Mouse (Mus musculus) midbrain, embryonic 11.5 days (tissue): ENCODE measurements around the gene Ift43. TPM values are rescaled to one million over a fixed set of nuclear protein-coding genes. Genes with fewer than 3 reads are reported as not detected.
A peak's percentile ranks its signal among the peaks of the same experiment; 100 is the strongest.

Experiments used
- ATAC-seq: fragments of 200-750 bp; cut with Nextera tagmentation; 2 replicates; pipeline ENCODE4 v1.8.0; 2017; ENCODE audit warnings: moderate TSS enrichment, moderate library complexity; ENCODE audit not compliant: low FRiP score
- DNase-seq: peaks from one replicate; pipeline ENCODE4 v3.0.0; 2015; ENCODE audit warnings: low spot score; ENCODE audit errors: missing footprints
- H3K27ac ChIP-seq: fragments of 300-500 bp; sonication (generic); 2 replicates; pipeline ENCODE4 v1.5.1; 2014; ENCODE audit warnings: low read depth, low read length
- H3K27me3 ChIP-seq: fragments of 300-500 bp; sonication (generic); 2 replicates; pipeline ENCODE4 v1.6.1; 2014; ENCODE audit warnings: mild to moderate bottlenecking, low read length, moderate library complexity, mixed read lengths; ENCODE audit not compliant: control insufficient read depth, insufficient read depth
- H3K36me3 ChIP-seq: fragments of 300-500 bp; sonication (generic); 2 replicates; pipeline ENCODE4 v1.6.1; 2014; ENCODE audit warnings: mild to moderate bottlenecking, low read length, moderate library complexity, mixed read lengths; ENCODE audit not compliant: control insufficient read depth, insufficient read depth
- H3K4me1 ChIP-seq: fragments of 300-500 bp; sonication (generic); 2 replicates; pipeline ENCODE4 v1.6.1; 2014; ENCODE audit warnings: low read length; ENCODE audit not compliant: control insufficient read depth, insufficient read depth
- H3K4me2 ChIP-seq: fragments of 300-500 bp; sonication (generic); 2 replicates; pipeline ENCODE4 v1.6.1; 2014; ENCODE audit warnings: mild to moderate bottlenecking, moderate library complexity
- H3K4me3 ChIP-seq: fragments of 300-500 bp; sonication (generic); 2 replicates; pipeline ENCODE4 v1.5.1; 2014; ENCODE audit warnings: low read depth, low read length
- H3K9ac ChIP-seq: fragments of 300-500 bp; sonication (generic); 2 replicates; pipeline ENCODE4 v1.6.1; 2014; ENCODE audit warnings: low read length
- H3K9me3 ChIP-seq: fragments of 300-500 bp; sonication (generic); 2 replicates; pipeline ENCODE4 v1.6.1; 2016; ENCODE audit warnings: low read length; ENCODE audit not compliant: control insufficient read depth
- WGBS: fragments of 180-500 bp; shearing (Covaris S2); extraction: QIAGEN DNeasy Blood & Tissue Kit; methylation state at CpG from one replicate; pipeline ENCODE4 v1.1.7; 2014; 5-methylcytosine and 5-hydroxymethylcytosine counted together
- polyA plus RNA-seq: library from polyadenylated mRNA; unstranded; fragments of >200 nt; fragmentation: Nextera tagmentation; extraction: Ambion mirVana; gene quantifications from 2 replicates; pipeline ENCODE4 v1.2.1, GENCODE M21; 2014

Ift43 gene
- polyA plus RNA-seq, 1 experiment from 2014 or later, result 95.4 TPM

DNA sequence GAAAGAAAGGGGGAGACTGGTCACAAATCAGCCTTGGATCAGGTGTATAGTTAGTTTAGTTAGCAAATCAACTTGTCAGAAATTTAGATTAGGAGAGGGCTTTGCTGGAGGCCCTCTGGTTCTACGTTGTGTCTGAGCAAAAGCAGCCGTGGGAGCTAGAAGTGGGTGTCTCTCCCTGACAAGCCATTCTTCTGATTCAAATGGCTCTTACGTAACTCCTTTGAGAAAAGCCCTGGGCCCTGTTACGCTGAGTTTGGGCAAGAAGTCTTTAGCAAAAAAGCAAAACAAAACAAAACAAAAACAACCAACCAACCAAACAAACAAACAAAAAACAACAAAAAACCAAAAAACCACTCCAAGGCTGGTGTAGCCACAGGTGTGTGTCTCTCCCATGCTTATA lies 8.4 kb downstream of the Ift43 start:
- Histone ChIP-seq H3K36me3 (no peaks in the 10 kb centered on the region; the same call in 1 of the 2 replicates), H3K4me1 (peaks cover 17% of the 10 kb centered on the region), H3K4me3 (no peak overlapping the region), H3K9me3 (no peaks in the 10 kb centered on the region), H3K9ac (no peak overlapping the region), H3K27ac (no peak overlapping the region), H3K4me2 (no peak overlapping the region), H3K27me3 (no peaks in the 10 kb centered on the region)
- 61% methylated on average over 4 of the region's 4 CpGs for WGBS
- ATAC-seq, result no peak
- DNase-seq, result peak; percentile 73

- peak overlapping the region; percentile 8; the same call in 1 of the 2 replicates for H3K4me2 ChIP-seq
- H3K27me3 ChIP-seq, result no peaks in the 10 kb centered on the region
- H3K9me3 ChIP-seq, result no peaks in the 10 kb centered on the region
- DNase-seq (peak; percentile 79), ATAC-seq (no peak)
- H3K4me1 ChIP-seq, result peaks cover 17% of the 10 kb centered on the region
- no peak overlapping the region; the same call in 1 of the 2 replicates for H3K27ac ChIP-seq
- WGBS, result 23% methylated on average over 18 of the region's 18 CpGs
- no peak overlapping the region for H3K9ac ChIP-seq
- H3K4me3 ChIP-seq, result no peak overlapping the region
- no peaks in the 10 kb centered on the region for H3K36me3 ChIP-seq
Measured at GRCm38 (mm10) chr12:86091601-86092132, 9.3 kb downstream of the Ift43 start.

DNA sequence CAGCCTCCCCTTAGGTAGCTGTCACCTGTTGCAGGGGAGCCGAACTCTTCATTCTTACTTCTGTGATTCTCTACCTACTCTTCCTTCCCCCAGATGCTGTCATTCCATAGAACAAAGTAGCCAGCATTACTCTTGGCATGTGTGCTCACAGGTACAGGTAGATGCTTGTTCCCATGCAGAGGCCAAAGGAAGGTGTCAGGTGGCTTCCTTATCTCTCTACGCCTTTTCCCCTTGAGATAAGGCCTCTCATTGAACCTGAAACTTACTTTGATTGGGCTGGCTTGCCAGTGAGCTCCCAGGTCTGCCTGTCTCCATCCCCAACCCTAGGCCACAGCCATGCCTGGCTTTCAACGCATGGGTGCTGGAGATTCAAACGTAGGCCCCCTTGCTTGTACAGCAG lies 11.7 kb downstream of the Ift43 start:
- Histone ChIP-seq H3K36me3 (no peaks in the 10 kb centered on the region), H3K9me3 (no peaks in the 10 kb centered on the region), H3K9ac (no peak overlapping the region), H3K27ac (no peak overlapping the region), H3K4me1 (peaks cover 17% of the 10 kb centered on the region), H3K4me2 (no peak overlapping the region), H3K27me3 (no peaks in the 10 kb centered on the region), H3K4me3 (no peak overlapping the region)
- WGBS, result 92% methylated on average over 4 of the region's 4 CpGs
- DNase-seq (peak; percentile 37), ATAC-seq (no peak)

DNA sequence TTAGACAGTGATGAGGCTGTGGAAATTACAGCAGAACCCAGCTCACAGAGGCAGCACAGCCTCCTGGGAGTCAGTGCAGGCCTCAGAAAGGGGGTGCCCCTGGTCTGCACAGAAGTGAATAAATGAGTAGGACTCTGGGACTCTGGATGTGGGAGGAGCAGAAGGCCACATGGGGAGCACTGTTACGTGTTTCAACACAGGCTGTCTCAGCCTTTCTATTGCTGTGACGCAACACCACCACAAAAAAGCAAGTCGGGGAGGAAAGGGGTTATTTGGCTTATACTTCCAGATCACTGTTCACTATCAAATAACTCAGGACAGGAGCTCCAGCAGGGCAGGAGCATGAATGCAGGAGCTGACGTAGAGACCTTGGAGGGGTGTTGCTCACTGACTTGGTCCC lies 13.5 kb downstream of the Ift43 start:
- H3K4me3 ChIP-seq, result no peak overlapping the region
- no peak overlapping the region for H3K9ac ChIP-seq
- DNase-seq (no peak), ATAC-seq (no peak)
- 83% methylated on average over 4 of the region's 4 CpGs for WGBS
- no peaks in the 10 kb centered on the region for H3K36me3 ChIP-seq
- no peak overlapping the region for H3K27ac ChIP-seq
- H3K4me2 ChIP-seq, result no peak overlapping the region
- peaks cover 17% of the 10 kb centered on the region for H3K4me1 ChIP-seq
- no peaks in the 10 kb centered on the region for H3K27me3 ChIP-seq
- H3K9me3 ChIP-seq, result no peaks in the 10 kb centered on the region

DNA sequence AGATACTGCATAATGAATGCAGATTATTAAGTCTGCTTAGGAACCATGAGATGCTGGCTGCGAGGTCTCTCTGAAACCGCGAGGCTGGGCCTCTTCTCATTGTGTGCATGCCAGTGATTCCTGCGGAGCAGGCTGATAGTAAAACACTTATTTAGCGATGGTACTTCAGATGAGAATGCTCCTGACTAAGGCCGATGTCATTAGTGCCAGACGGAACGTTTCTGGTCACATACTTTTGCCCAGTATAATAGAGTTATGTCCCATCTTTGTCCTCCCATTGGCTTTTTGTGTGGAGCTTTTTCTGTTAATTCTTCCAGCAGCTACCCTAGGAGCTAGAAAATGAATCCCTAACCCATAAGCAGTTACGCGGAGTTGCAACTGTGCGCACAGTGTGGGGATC lies 15.4 kb downstream of the Ift43 start:
- ATAC-seq (no peak), DNase-seq (peak; percentile 77)
- Histone ChIP-seq H3K36me3 (no peaks in the 10 kb centered on the region), H3K9ac (no peak overlapping the region), H3K4me1 (peaks cover 7% of the 10 kb centered on the region), H3K4me3 (no peak overlapping the region), H3K27me3 (no peaks in the 10 kb centered on the region), H3K27ac (no peak overlapping the region), H3K9me3 (no peaks in the 10 kb centered on the region), H3K4me2 (no peak overlapping the region)
- WGBS, result 68% methylated on average over 11 of the region's 11 CpGs

DNA sequence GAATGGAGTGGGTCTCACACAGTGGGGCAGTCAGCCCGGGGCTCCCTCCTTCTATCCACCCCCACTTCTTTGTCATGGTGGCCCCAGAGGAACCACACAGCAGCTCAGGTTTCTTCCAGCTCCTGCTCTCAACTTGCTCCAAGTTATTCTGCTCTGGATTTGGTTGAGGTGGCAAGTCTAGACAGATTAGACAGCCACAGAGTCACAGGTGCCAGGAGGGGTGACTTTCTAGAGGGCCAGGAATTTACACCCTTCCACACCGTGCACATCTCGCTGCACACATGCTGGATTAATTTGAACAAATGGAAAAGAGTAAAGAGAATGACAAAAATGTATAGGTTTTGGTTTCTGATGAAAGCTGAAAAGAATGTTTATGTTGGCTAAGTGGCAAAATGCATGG lies 18.4 kb downstream of the Ift43 start:
- Histone ChIP-seq H3K9ac (no peak overlapping the region), H3K36me3 (no peaks in the 10 kb centered on the region), H3K4me3 (no peak overlapping the region), H3K27me3 (no peaks in the 10 kb centered on the region), H3K4me2 (no peak overlapping the region), H3K4me1 (peaks cover 15% of the 10 kb centered on the region), H3K27ac (no peak overlapping the region), H3K9me3 (no peaks in the 10 kb centered on the region)
- DNase-seq (no peak), ATAC-seq (no peak)
- 91% methylated on average over 3 of the region's 3 CpGs for WGBS

- peak overlapping the region; percentile 13; the same call in 1 of the 2 replicates for H3K9ac ChIP-seq
- no peaks in the 10 kb centered on the region for H3K36me3 ChIP-seq
- H3K4me2 ChIP-seq, result no peak overlapping the region
- no peaks in the 10 kb centered on the region for H3K9me3 ChIP-seq
- H3K4me3 ChIP-seq, result no peak overlapping the region
- H3K27me3 ChIP-seq, result no peaks in the 10 kb centered on the region
- H3K27ac ChIP-seq, result no peak overlapping the region; the same call in 1 of the 2 replicates
- WGBS, result 82% methylated on average over 8 of the region's 8 CpGs
- ATAC-seq (no peak), DNase-seq (peak; percentile 77)
- peaks cover 15% of the 10 kb centered on the region for H3K4me1 ChIP-seq
Measured at GRCm38 (mm10) chr12:86102686-86103085, 20.3 kb downstream of the Ift43 start.

DNA sequence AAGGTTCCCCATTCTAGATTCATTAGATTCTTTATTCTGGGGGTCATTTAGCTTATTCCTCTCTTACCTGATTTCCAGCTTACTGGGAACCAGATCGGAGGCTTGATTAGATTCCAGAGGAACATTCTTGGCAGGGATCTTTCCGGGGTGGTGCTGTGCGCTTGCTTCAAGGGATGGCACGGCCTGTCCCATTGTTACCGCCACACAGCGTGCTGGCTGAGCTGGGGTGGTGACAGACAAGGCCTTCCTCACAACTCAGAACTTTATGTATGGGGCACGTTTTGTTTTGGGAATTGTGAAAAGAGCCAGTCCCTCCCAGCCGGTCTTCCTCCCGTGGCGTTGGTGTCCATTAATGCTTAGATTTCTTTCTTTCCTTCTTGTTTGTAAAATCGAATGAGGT lies 21.1 kb downstream of the Ift43 start:
- H3K4me1 ChIP-seq, result peaks cover 15% of the 10 kb centered on the region
- H3K27ac ChIP-seq, result peak overlapping the region; percentile 3; the same call in 1 of the 2 replicates
- no peaks in the 10 kb centered on the region for H3K9me3 ChIP-seq
- no peaks in the 10 kb centered on the region for H3K27me3 ChIP-seq
- H3K36me3 ChIP-seq, result no peaks in the 10 kb centered on the region
- peak overlapping the region; percentile 38 for H3K9ac ChIP-seq
- DNase-seq (peak; percentile 89), ATAC-seq (peak; percentile 57; the same call in 1 of the 2 replicates)
- 19% methylated on average over 11 of the region's 11 CpGs for WGBS
- no peak overlapping the region for H3K4me2 ChIP-seq
- H3K4me3 ChIP-seq, result no peak overlapping the region

DNA sequence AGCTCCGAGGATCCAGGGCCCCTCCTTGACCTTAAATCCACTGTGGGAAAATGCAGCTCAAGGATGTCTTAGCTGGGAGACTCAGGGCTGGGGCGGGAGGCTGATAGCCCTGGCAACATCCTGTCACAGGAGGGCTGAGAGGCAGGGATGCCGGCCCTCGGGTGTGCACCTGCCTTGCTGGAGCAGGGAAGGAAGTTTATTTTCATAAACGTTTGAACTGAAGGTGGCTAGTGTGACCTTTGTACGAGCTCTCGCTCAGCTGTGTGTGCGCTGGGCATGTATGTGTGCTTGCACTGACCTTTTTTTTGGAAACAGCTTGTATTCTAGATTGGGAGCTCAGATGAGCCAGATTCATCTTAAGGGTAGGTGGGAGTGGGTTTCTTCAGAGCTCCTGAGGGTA lies 21.5 kb downstream of the Ift43 start:
- Histone ChIP-seq H3K9ac (no peak overlapping the region; the same call in 1 of the 2 replicates), H3K9me3 (no peaks in the 10 kb centered on the region), H3K4me2 (no peak overlapping the region), H3K4me1 (peaks cover 15% of the 10 kb centered on the region), H3K27me3 (no peaks in the 10 kb centered on the region), H3K36me3 (no peaks in the 10 kb centered on the region), H3K27ac (no peak overlapping the region; the same call in 1 of the 2 replicates), H3K4me3 (no peak overlapping the region)
- 41% methylated on average over 8 of the region's 8 CpGs for WGBS
- peak; percentile 89 for DNase-seq
- ATAC-seq, result peak; percentile 59; the same call in 1 of the 2 replicates
